Mouse (Mus musculus) embryonic fibroblast, embryonic 13.5 days (primary cell): ENCODE results near the gene Atg13. TPM values are rescaled to one million over a fixed set of nuclear protein-coding genes. Genes with fewer than 3 reads are reported as not detected.
"Not testable (repeated sequence)": the region's sequence is repeated elsewhere in the genome, so short reads cannot be mapped to it uniquely, and the experiment has no call there.

Source experiments
- H3K27ac ChIP-seq: 2 replicates; pipeline ENCODE4 v1.5.1; 2012; ENCODE audit warnings: low read length, control low read depth, inconsistent platforms; ENCODE audit not compliant: insufficient read depth
- H3K4me1 ChIP-seq: 2 replicates; pipeline ENCODE4 v1.6.1; 2011; ENCODE audit warnings: low read length; ENCODE audit not compliant: control insufficient read depth, insufficient read depth
- H3K4me3 ChIP-seq: 2 replicates; pipeline ENCODE4 v1.5.1; 2011; ENCODE audit warnings: mild to moderate bottlenecking, control low read depth, low read length; ENCODE audit not compliant: insufficient read depth
- CTCF ChIP-seq: IDR thresholded peaks from 2 replicates; pipeline ENCODE4 v1.5.1; 2011; ENCODE audit warnings: mild to moderate bottlenecking, control low read depth, low read length, moderate library complexity, borderline replicate concordance; ENCODE audit not compliant: insufficient read depth
- POLR2A ChIP-seq: IDR thresholded peaks from 2 replicates; pipeline ENCODE4 v1.6.1; 2011; ENCODE audit warnings: low read depth, mild to moderate bottlenecking, control low read depth, low read length, moderate library complexity
- polyA plus RNA-seq: library from polyadenylated mRNA; stranded (reverse); fragments of >200 nt; gene quantifications from 2 replicates; pipeline ENCODE4 v1.2.4, GENCODE M21; 2011; ENCODE audit warnings: low read depth; ENCODE audit not compliant: missing spikeins, insufficient read length

Gene Atg13
- 19.8 and 20.6 TPM in 2 replicates for polyA plus RNA-seq

GRCm38 (mm10) chr2:91710272-91711234 lies at the start of gene Atg13, which contains the start of gene Harbi1:
Atg13 (minus strand) TSS chr2:91710576.
Harbi1 (plus strand) TSS chr2:91710852.
- peak within 1 kb of the TSS; percentile 63 for H3K27ac ChIP-seq
- 0 out of 2 replicates have a peak, but pooled peaks cover 3% of the 10 kb centered on the region for H3K4me1 ChIP-seq
- TF ChIP-seq CTCF (no peak), POLR2A (peak; percentile 92)
- H3K4me3 ChIP-seq = peak within 1 kb of the TSS; percentile 86

GRCm38 (mm10) chr2:91749811-91750261 lies 39.5 kb upstream of the Atg13 start:
- TF ChIP-seq POLR2A = no peak
- TF ChIP-seq CTCF = no peak

GRCm38 (mm10) chr2:91744686-91745085 lies 34.3 kb upstream of the Atg13 start:
- no peak for TF ChIP-seq CTCF
- Histone ChIP-seq H3K4me3 (no peak overlapping the region), H3K4me1 (no peaks in the 10 kb centered on the region), H3K27ac (no peak overlapping the region)

More at GRCm38 (mm10) chr2:91749811-91750261, 39.5 kb upstream of the Atg13 start:
- no peaks in the 10 kb centered on the region for H3K4me1 ChIP-seq
- H3K27ac ChIP-seq = no peak overlapping the region
- H3K4me3 ChIP-seq = no peak overlapping the region

- TF ChIP-seq POLR2A (no peak), CTCF (no peak)
- no peaks in the 10 kb centered on the region for H3K4me1 ChIP-seq
- H3K27ac ChIP-seq = no peak overlapping the region
- H3K4me3 ChIP-seq = no peak overlapping the region
Observed at GRCm38 (mm10) chr2:91739586-91739985, 29.2 kb upstream of the Atg13 start.

GRCm38 (mm10) chr2:91735221-91735620 lies 24.8 kb upstream of the Atg13 start:
- no peak for TF ChIP-seq CTCF
- no peak for TF ChIP-seq POLR2A
- H3K27ac ChIP-seq = no peak overlapping the region

GRCm38 (mm10) chr2:91729971-91730821 lies 19.8 kb upstream of the Atg13 start, which contains the start of gene Ambra1:
Ambra1 (plus strand) TSS chr2:91730134.
- TF ChIP-seq POLR2A (peak; percentile 61), CTCF (no peak)
- Histone ChIP-seq H3K27ac (peak within 1 kb of the TSS; percentile 71), H3K4me3 (peak within 1 kb of the TSS; percentile 98), H3K4me1 (no peaks in the 10 kb centered on the region)

More at GRCm38 (mm10) chr2:91735221-91735620, 24.8 kb upstream of the Atg13 start:
- H3K4me1 ChIP-seq = no peaks in the 10 kb centered on the region
- H3K4me3 ChIP-seq = no peak overlapping the region

- Histone ChIP-seq H3K4me1 (no peaks in the 10 kb centered on the region), H3K27ac (no peak overlapping the region), H3K4me3 (peak overlapping the region; percentile 98)
- no peak for TF ChIP-seq POLR2A
- TF ChIP-seq CTCF = no peak
Observed at GRCm38 (mm10) chr2:91729571-91729970, 19.2 kb upstream of the Atg13 start.

GRCm38 (mm10) chr2:91727011-91727410 lies 16.6 kb upstream of the Atg13 start:
- no peak for TF ChIP-seq CTCF
- no peak for TF ChIP-seq POLR2A
- H3K4me1 ChIP-seq = no peaks in the 10 kb centered on the region
- no peak overlapping the region for H3K27ac ChIP-seq
- H3K4me3 ChIP-seq = no peak overlapping the region

- not testable (repeated sequence) for H3K4me3 ChIP-seq, H3K4me1 ChIP-seq, H3K27ac ChIP-seq
Observed at GRCm38 (mm10) chr2:91725476-91725875, 15.1 kb upstream of the Atg13 start.
